Mouse (Mus musculus): ENCODE measurements around the gene Isg15.

DNA sequence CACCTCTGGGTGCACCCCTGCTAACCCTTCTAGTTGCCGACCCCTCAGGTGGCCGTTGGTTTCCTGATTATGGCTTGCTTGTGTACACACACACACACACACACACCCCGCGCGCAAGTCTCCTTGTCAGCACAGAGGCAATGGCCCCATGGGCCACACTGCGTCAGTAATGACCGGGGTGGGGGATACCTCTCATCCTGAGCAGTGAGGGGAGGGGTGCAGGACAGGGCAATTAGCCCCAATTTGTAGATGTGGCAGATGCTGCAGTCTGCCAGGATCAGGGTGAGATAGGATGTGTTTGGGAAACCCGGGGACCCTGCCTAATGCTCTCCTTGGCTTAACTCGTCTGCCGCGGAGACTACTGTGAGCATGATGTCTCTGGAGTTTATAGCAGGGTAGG lies 48.9 kb upstream of the Isg15 start:
- TF ChIP-seq CTCF (IDR thresholded peaks at IDR 0.05; ENCODE audit: low read depth), result no peak
- no peak for TF ChIP-seq EP300 (IDR thresholded peaks at IDR 0.05; ENCODE audit: low read depth)

All from liver, embryonic 14.5 days (tissue).